Mouse (Mus musculus): ENCODE data around the gene Acvr1c. TPM values are rescaled to one million over a fixed set of nuclear protein-coding genes. Genes with fewer than 3 reads are reported as not detected.

The Acvr1c gene
- polyA plus RNA-seq, 1 experiment: 2.4 TPM

GRCm38 (mm10) chr2:58361361-58362046, 3.8 kb upstream of the Acvr1c start:
- no peaks in the 10 kb centered on the region for H3K27me3 ChIP-seq (ENCODE audit: control insufficient read depth, insufficient read depth, low read length)
- 93% methylated on average over 3 of the region's 3 CpGs for WGBS
- TF ChIP-seq CTCF (IDR thresholded peaks at IDR 0.05; ENCODE audit: borderline replicate concordance, insufficient read depth, low read depth, low read length) (no peak), POLR2A (IDR thresholded peaks at IDR 0.05; ENCODE audit: borderline replicate concordance, insufficient read depth, low read length) (no peak)
- no peak for DNase-seq
- no peak overlapping the region for H3K4me3 ChIP-seq (replicated peaks; ENCODE audit: insufficient read depth, low read depth, low read length)
- H3K4me1 ChIP-seq (ENCODE audit: control insufficient read depth, insufficient read depth, low read length): no peaks in the 10 kb centered on the region
- H3K27ac ChIP-seq (ENCODE audit: insufficient read depth, low read length): no peak overlapping the region

GRCm38 (mm10) chr2:58358132-58358460, 401 bp upstream of the Acvr1c start:
- H3K4me3 ChIP-seq (replicated peaks; ENCODE audit: insufficient read depth, low read depth, low read length): peak overlapping the region; percentile 61
- H3K4me1 ChIP-seq (ENCODE audit: control insufficient read depth, insufficient read depth, low read length): no peaks in the 10 kb centered on the region
- no peak overlapping the region for H3K27ac ChIP-seq (ENCODE audit: insufficient read depth, low read length)
- TF ChIP-seq POLR2A (IDR thresholded peaks at IDR 0.05; ENCODE audit: borderline replicate concordance, insufficient read depth, low read length) (no peak), CTCF (IDR thresholded peaks at IDR 0.05; ENCODE audit: borderline replicate concordance, insufficient read depth, low read depth, low read length) (no peak)
- WGBS: 9% methylated on average over 3 of the region's 3 CpGs
- DNase-seq: no peak
- no peaks in the 10 kb centered on the region for H3K27me3 ChIP-seq (ENCODE audit: control insufficient read depth, insufficient read depth, low read length)

DNA sequence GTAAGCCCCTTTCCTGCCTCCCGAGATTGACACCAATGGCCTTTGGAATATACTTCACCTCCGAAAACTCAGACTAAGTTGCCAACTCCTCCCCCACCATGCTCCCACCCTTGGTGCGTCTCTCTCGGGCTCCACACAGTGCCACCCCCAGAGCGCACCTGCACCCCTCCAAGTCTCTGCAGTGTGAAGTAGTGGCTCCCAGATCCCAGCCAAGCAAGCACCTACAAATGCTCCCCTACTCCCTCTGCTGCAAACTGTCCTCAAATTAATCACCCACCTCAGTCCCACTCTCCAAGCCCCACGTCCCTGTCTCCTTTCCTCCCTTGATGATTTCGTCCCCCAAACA, 654 bp downstream of the Acvr1c start:
- Histone ChIP-seq H3K4me1 (ENCODE audit: control insufficient read depth, insufficient read depth, low read length) (no peaks in the 10 kb centered on the region), H3K4me3 (replicated peaks; ENCODE audit: insufficient read depth, low read depth, low read length) (peak overlapping the region; percentile 61), H3K27me3 (ENCODE audit: control insufficient read depth, insufficient read depth, low read length) (no peaks in the 10 kb centered on the region), H3K27ac (ENCODE audit: insufficient read depth, low read length) (no peak overlapping the region)
- WGBS: under 1% methylated on average over 7 of the region's 7 CpGs
- peak; percentile 34 to 51 for DNase-seq
- TF ChIP-seq CTCF (IDR thresholded peaks at IDR 0.05; ENCODE audit: borderline replicate concordance, insufficient read depth, low read depth, low read length) (no peak), POLR2A (IDR thresholded peaks at IDR 0.05; ENCODE audit: borderline replicate concordance, insufficient read depth, low read length) (no peak)

- Histone ChIP-seq H3K4me3 (replicated peaks; ENCODE audit: insufficient read depth, low read depth, low read length) (no peak overlapping the region), H3K4me1 (ENCODE audit: control insufficient read depth, insufficient read depth, low read length) (no peaks in the 10 kb centered on the region), H3K27ac (ENCODE audit: insufficient read depth, low read length) (no peak overlapping the region), H3K27me3 (ENCODE audit: control insufficient read depth, insufficient read depth, low read length) (no peaks in the 10 kb centered on the region)
- DNase-seq: no peak
- WGBS: 95% methylated on average over 3 of the region's 3 CpGs
- TF ChIP-seq POLR2A (IDR thresholded peaks at IDR 0.05; ENCODE audit: borderline replicate concordance, insufficient read depth, low read length) (no peak), CTCF (IDR thresholded peaks at IDR 0.05; ENCODE audit: borderline replicate concordance, insufficient read depth, low read depth, low read length) (no peak)
These were observed 3.3 kb downstream of the Acvr1c start for GRCm38 (mm10) chr2:58354389-58354788.

- Histone ChIP-seq H3K4me1 (ENCODE audit: control insufficient read depth, insufficient read depth, low read length) (no peaks in the 10 kb centered on the region), H3K27me3 (ENCODE audit: control insufficient read depth, insufficient read depth, low read length) (no peaks in the 10 kb centered on the region), H3K27ac (ENCODE audit: insufficient read depth, low read length) (no peak overlapping the region), H3K4me3 (replicated peaks; ENCODE audit: insufficient read depth, low read depth, low read length) (no peak overlapping the region)
- WGBS: 81% methylated on average over 5 of the region's 5 CpGs
- TF ChIP-seq CTCF (IDR thresholded peaks at IDR 0.05; ENCODE audit: borderline replicate concordance, insufficient read depth, low read depth, low read length): no peak
- no peak for TF ChIP-seq POLR2A (IDR thresholded peaks at IDR 0.05; ENCODE audit: borderline replicate concordance, insufficient read depth, low read length)
- DNase-seq: no peak
These were observed 4.8 kb downstream of the Acvr1c start for GRCm38 (mm10) chr2:58352846-58353245.

DNA sequence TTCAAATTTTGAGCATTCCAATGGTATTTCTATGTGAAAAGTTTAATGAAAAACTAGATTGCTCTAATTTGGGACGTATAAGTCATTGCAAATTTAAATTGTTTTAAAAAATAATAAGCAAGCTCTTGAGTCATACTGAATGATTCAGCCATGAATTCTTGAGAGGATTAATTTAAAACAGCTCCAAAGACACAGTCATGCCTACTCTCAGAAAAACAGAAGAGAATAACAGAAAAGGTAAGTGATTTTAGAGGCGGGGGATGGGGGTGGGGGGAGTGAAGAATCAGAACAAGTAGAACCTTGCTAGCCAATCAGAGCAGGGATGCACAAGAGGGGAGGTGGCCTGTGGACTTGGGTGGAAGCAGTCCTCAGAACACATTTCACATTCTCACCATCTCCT, 7.0 kb downstream of the Acvr1c start:
- no peak for TF ChIP-seq CTCF (IDR thresholded peaks at IDR 0.05; ENCODE audit: borderline replicate concordance, insufficient read depth, low read depth, low read length)
- Histone ChIP-seq H3K27ac (ENCODE audit: insufficient read depth, low read length) (no peak overlapping the region), H3K4me1 (ENCODE audit: control insufficient read depth, insufficient read depth, low read length) (no peaks in the 10 kb centered on the region), H3K4me3 (replicated peaks; ENCODE audit: insufficient read depth, low read depth, low read length) (no peak overlapping the region), H3K27me3 (ENCODE audit: control insufficient read depth, insufficient read depth, low read length) (no peaks in the 10 kb centered on the region)
- DNase-seq: no peak
- WGBS: 92% methylated on average over 2 of the region's 2 CpGs

DNA sequence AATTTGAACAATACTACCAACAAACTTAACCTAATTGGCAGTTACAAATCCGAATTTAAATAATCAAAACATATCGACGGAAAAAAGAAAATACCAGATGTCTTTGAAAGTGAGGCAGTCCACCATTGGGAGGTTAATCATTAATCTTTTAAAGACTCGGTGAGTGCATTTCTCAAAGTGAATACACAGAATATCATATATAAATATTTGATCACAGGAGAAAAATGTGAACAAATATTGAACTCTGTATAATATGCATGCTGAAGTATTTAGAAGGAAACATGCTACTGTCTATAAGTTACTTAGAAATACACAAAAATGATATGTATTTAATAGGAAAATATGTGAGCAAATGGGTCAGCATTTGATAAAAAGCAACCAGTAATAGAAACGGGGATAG, 21.0 kb downstream of the Acvr1c start:
- H3K27ac ChIP-seq (ENCODE audit: insufficient read depth, low read length): no peak overlapping the region
- no peaks in the 10 kb centered on the region for H3K27me3 ChIP-seq (ENCODE audit: control insufficient read depth, insufficient read depth, low read length)
- no peak overlapping the region for H3K4me3 ChIP-seq (replicated peaks; ENCODE audit: insufficient read depth, low read depth, low read length)
- TF ChIP-seq CTCF (IDR thresholded peaks at IDR 0.05; ENCODE audit: borderline replicate concordance, insufficient read depth, low read depth, low read length): no peak
- no peak for TF ChIP-seq POLR2A (IDR thresholded peaks at IDR 0.05; ENCODE audit: borderline replicate concordance, insufficient read depth, low read length)
- 91% methylated on average over 5 of the region's 5 CpGs for WGBS
- no peak for DNase-seq
- no peaks in the 10 kb centered on the region for H3K4me1 ChIP-seq (ENCODE audit: control insufficient read depth, insufficient read depth, low read length)

DNA sequence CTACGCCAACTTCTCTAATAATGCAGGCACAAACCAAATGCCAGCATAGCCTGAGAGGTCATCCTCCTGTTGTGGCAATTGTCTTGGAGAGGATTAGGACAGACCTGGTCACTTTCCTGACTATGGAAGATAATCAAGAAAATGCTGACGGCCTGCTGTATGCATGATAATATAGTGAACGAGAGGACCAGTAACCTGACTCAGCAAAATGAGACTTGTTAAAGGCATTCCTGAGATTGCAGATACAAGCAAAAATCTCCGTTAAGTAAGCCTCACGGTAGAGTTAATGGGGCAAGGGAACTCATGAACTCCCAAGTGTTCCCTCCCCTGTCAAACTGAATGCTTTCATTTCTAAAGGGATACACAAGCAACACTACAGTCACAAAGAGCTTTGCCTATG, 28.1 kb downstream of the Acvr1c start:
- TF ChIP-seq CTCF (IDR thresholded peaks at IDR 0.05; ENCODE audit: borderline replicate concordance, insufficient read depth, low read depth, low read length): no peak
- no peak for TF ChIP-seq POLR2A (IDR thresholded peaks at IDR 0.05; ENCODE audit: borderline replicate concordance, insufficient read depth, low read length)
- H3K27ac ChIP-seq (ENCODE audit: insufficient read depth, low read length): no peak overlapping the region
- no peaks in the 10 kb centered on the region for H3K27me3 ChIP-seq (ENCODE audit: control insufficient read depth, insufficient read depth, low read length)
- no peak overlapping the region for H3K4me3 ChIP-seq (replicated peaks; ENCODE audit: insufficient read depth, low read depth, low read length)
- WGBS: 90% methylated on average over 5 of the region's 5 CpGs
- no peak for DNase-seq
- H3K4me1 ChIP-seq (ENCODE audit: control insufficient read depth, insufficient read depth, low read length): no peaks in the 10 kb centered on the region

Data from cerebellum, adult 2 months (tissue).